Mouse (Mus musculus) frontal cortex, adult (tissue): ENCODE results near the gene Hjurp.
"Not testable (repeated sequence)": the region's sequence is repeated elsewhere in the genome, so short reads cannot be mapped to it uniquely, and the experiment has no call there.

Source experiments
- ATAC-seq: cut with Nextera tagmentation; 2 replicates; pipeline ENCODE4 v1.9.2; 2017; ENCODE audit warnings: mild to moderate bottlenecking, moderate library complexity, mixed read lengths; ENCODE audit not compliant: low TSS enrichment

Gene Hjurp

GRCm38 (mm10) chr1:88224029-88224776, 53.2 kb downstream of the Hjurp start:
- ATAC-seq = no peak

- ATAC-seq = no peak
These were observed 53.8 kb downstream of the Hjurp start for GRCm38 (mm10) chr1:88223591-88223990.

GRCm38 (mm10) chr1:88223011-88223515, 54.4 kb downstream of the Hjurp start:
- not testable (repeated sequence) for ATAC-seq

- no peak for ATAC-seq
These were observed 55.2 kb downstream of the Hjurp start for GRCm38 (mm10) chr1:88222216-88222615.

- no peak for ATAC-seq
These were observed 57.1 kb downstream of the Hjurp start for GRCm38 (mm10) chr1:88220336-88220735.

GRCm38 (mm10) chr1:88219054-88219453, 58.4 kb downstream of the Hjurp start:
- ATAC-seq = no peak

GRCm38 (mm10) chr1:88218591-88218990, 58.8 kb downstream of the Hjurp start:
- ATAC-seq = no peak

GRCm38 (mm10) chr1:88218051-88218450, 59.4 kb downstream of the Hjurp start:
- ATAC-seq = no peak

- no peak for ATAC-seq
These were observed 59.9 kb downstream of the Hjurp start for GRCm38 (mm10) chr1:88217576-88217975.

- no peak for ATAC-seq
These were observed 60.3 kb downstream of the Hjurp start for GRCm38 (mm10) chr1:88217144-88217543.

- peak; percentile 77 for ATAC-seq
These were observed 60.9 kb downstream of the Hjurp start for GRCm38 (mm10) chr1:88216551-88216950.

GRCm38 (mm10) chr1:88215466-88216380, 61.7 kb downstream of the Hjurp start:
- no peak for ATAC-seq

- ATAC-seq = no peak
These were observed 62.9 kb downstream of the Hjurp start for GRCm38 (mm10) chr1:88214462-88214952.

- ATAC-seq = no peak
These were observed 63.5 kb downstream of the Hjurp start for GRCm38 (mm10) chr1:88213766-88214461.

- ATAC-seq = no peak
These were observed 64.4 kb downstream of the Hjurp start for GRCm38 (mm10) chr1:88213061-88213460.
